Mouse (Mus musculus) neural tube, embryonic 12.5 days (tissue): ENCODE data around the gene Prps1. TPM values are rescaled to one million over a fixed set of nuclear protein-coding genes. Genes with fewer than 3 reads are reported as not detected.

Experiments
- ATAC-seq: fragments of 200-750 bp; cut with Nextera tagmentation; 2 replicates; pipeline ENCODE4 v1.8.0; 2017; ENCODE audit warnings: low read depth, mild to moderate bottlenecking, moderate TSS enrichment, moderate library complexity; ENCODE audit not compliant: low FRiP score
- H3K27ac ChIP-seq: fragments of 300-500 bp; sonication (generic); 2 replicates; pipeline ENCODE4 v1.5.1; 2016
- H3K27me3 ChIP-seq: fragments of 300-500 bp; sonication (generic); replicated peaks from 2 replicates; pipeline ENCODE4 v1.6.1; 2016; ENCODE audit warnings: mild to moderate bottlenecking
- H3K36me3 ChIP-seq: fragments of 300-500 bp; sonication (generic); 2 replicates; pipeline ENCODE4 v1.6.1; 2016; ENCODE audit warnings: mild to moderate bottlenecking
- H3K4me1 ChIP-seq: fragments of 300-500 bp; sonication (generic); 2 replicates; pipeline ENCODE4 v1.6.1; 2016
- H3K4me2 ChIP-seq: fragments of 300-500 bp; sonication (generic); replicated peaks from 2 replicates; pipeline ENCODE4 v1.6.1; 2016; ENCODE audit warnings: mild to moderate bottlenecking
- H3K4me3 ChIP-seq: fragments of 300-500 bp; sonication (generic); 2 replicates; pipeline ENCODE4 v1.5.1; 2016
- H3K9ac ChIP-seq: fragments of 300-500 bp; sonication (generic); 2 replicates; pipeline ENCODE4 v1.6.1; 2016; ENCODE audit warnings: mild to moderate bottlenecking
- H3K9me3 ChIP-seq: fragments of 300-500 bp; sonication (generic); 2 replicates; pipeline ENCODE4 v1.6.1; 2016; ENCODE audit warnings: mild to moderate bottlenecking
- WGBS: fragments of 180-500 bp; shearing (Covaris S2); methylation state at CpG from one replicate; pipeline ENCODE4 v1.1.7; 2016; 5-methylcytosine and 5-hydroxymethylcytosine counted together
- polyA plus RNA-seq: library from polyadenylated mRNA; unstranded; fragments of >200 nt; fragmentation: Nextera tagmentation; extraction: Ambion mirVana; gene quantifications from 2 replicates; pipeline ENCODE4 v1.2.1, GENCODE M21; 2016

Gene Prps1
- polyA plus RNA-seq, result 66.0 and 69.5 TPM in 2 replicates

DNA sequence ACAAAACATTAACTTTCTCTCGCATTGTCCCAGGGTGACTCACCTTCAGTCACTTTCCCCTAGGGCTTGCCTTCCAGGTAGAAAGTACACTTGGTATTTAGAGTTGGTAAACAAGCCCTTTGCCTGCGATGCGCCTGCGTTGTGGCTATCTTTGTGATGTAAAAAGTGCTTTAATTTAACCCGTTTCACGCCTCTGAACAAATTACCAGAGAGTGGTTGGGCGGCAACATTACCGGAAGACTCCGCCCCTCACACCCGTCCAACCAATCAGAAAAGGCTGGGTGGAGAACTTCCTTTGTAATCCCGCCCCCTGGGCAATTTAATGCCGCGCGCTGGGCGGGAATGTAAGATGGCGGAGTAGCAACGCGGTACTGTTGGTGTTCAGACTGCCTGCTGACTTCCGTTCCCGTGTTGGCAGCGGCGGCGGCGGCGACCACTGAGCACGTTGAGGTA lies at the start of gene Prps1:
TSS of gene Prps1 (plus strand) at position 335 of the 453 bp plus-strand sequence.
- H3K4me3 ChIP-seq, result peak within 1 kb of the TSS; percentile 53
- H3K9me3 ChIP-seq, result no peaks in the 10 kb centered on the region
- no peak within 1 kb of the TSS for H3K27ac ChIP-seq
- 18% methylated on average over 26 of the region's 26 CpGs for WGBS
- H3K36me3 ChIP-seq, result no peaks in the 10 kb centered on the region
- H3K4me1 ChIP-seq, result no peaks in the 10 kb centered on the region
- H3K9ac ChIP-seq, result peak within 1 kb of the TSS; percentile 56
- no peaks in the 10 kb centered on the region; the same call in 1 of the 2 replicates for H3K27me3 ChIP-seq
- peak within 1 kb of the TSS; percentile 60 for H3K4me2 ChIP-seq
- peak; percentile 95 for ATAC-seq

DNA sequence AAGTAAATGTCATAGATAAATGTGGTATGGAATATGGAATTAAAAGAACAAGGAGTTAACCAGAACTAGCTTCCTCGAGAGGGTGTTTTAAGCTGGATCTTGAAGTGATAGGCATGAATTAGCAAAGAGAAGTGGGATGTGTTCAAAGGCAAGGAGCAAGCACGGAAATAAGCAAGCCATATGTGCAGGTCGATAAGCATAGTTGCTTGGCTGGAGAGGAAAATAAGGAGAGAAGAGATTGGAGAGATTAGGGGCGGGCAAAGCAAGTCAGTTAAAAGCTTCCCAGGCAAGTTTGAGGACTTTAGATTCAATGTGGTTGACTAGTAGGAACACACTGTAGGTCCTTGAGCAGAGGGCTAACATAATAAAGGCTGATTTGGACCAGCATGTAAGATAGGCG lies 48.8 kb upstream of the Prps1 start:
- Histone ChIP-seq H3K9ac (no peak overlapping the region), H3K4me2 (no peak overlapping the region), H3K27me3 (no peaks in the 10 kb centered on the region), H3K4me3 (no peak overlapping the region), H3K36me3 (no peaks in the 10 kb centered on the region), H3K27ac (no peak overlapping the region), H3K9me3 (no peaks in the 10 kb centered on the region), H3K4me1 (no peaks in the 10 kb centered on the region)
- no peak for ATAC-seq
- WGBS, result 76% methylated on average over 5 of the region's 5 CpGs

DNA sequence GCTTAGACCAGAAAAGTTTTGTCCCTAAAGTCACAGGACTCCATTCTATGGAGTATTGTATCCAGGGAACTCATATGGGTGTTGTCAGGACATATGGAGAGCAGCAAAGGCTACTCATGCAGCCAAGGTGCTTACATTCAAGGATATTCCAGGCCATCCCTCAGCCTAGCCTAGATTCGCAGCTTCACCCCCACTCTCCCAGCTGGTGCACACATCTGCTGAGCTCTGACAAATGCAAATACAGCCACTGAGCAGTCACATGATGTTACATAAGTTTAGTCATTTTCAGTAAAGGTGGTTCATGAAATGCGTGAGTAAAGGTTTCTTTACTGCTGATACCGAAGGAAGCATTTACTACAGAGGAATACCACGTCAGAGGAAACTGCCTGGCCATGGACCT lies 37.9 kb upstream of the Prps1 start:
- Histone ChIP-seq H3K27me3 (no peaks in the 10 kb centered on the region), H3K4me1 (no peaks in the 10 kb centered on the region), H3K27ac (no peak overlapping the region), H3K4me2 (no peak overlapping the region), H3K9ac (no peak overlapping the region), H3K4me3 (no peak overlapping the region), H3K9me3 (no peaks in the 10 kb centered on the region), H3K36me3 (no peaks in the 10 kb centered on the region)
- 89% methylated on average over 4 of the region's 4 CpGs for WGBS
- no peak for ATAC-seq

DNA sequence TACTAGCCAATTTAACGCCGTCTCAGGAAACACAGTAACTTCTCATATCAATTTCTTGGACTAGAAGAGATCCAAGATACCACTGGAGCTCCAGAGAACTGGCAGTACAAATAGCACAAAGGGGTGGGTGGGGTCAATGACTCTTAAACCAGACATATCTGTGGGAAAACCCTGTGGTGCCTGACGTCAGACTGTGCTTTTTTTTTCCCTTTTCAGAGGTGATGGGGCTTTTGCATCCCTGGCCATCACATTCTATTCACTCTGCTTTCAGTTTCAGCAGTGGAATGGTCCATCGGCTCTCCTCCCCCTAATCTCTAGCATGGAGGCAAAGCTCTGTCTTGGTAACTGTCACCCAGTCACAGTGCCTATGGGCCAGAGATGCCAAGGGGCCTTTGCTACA lies 29.3 kb upstream of the Prps1 start:
- no peak for ATAC-seq
- no peak overlapping the region for H3K4me3 ChIP-seq
- no peaks in the 10 kb centered on the region for H3K36me3 ChIP-seq
- no peak overlapping the region for H3K4me2 ChIP-seq
- 70% methylated on average over 4 of the region's 4 CpGs for WGBS
- no peaks in the 10 kb centered on the region for H3K4me1 ChIP-seq
- H3K27me3 ChIP-seq, result peaks cover 5% of the 10 kb centered on the region; the same call in 1 of the 2 replicates
- no peak overlapping the region for H3K9ac ChIP-seq
- H3K9me3 ChIP-seq, result no peaks in the 10 kb centered on the region
- no peak overlapping the region for H3K27ac ChIP-seq

- Histone ChIP-seq H3K4me1 (no peaks in the 10 kb centered on the region), H3K27ac (no peak overlapping the region), H3K9ac (no peak overlapping the region), H3K36me3 (no peaks in the 10 kb centered on the region), H3K9me3 (no peaks in the 10 kb centered on the region), H3K4me2 (no peak overlapping the region), H3K4me3 (no peak overlapping the region), H3K27me3 (peaks cover 5% of the 10 kb centered on the region; the same call in 1 of the 2 replicates)
- WGBS, result 78% methylated on average over 8 of the region's 8 CpGs
- no peak for ATAC-seq
Measured at GRCm38 (mm10) chrX:140428252-140428651, 28.2 kb upstream of the Prps1 start.

DNA sequence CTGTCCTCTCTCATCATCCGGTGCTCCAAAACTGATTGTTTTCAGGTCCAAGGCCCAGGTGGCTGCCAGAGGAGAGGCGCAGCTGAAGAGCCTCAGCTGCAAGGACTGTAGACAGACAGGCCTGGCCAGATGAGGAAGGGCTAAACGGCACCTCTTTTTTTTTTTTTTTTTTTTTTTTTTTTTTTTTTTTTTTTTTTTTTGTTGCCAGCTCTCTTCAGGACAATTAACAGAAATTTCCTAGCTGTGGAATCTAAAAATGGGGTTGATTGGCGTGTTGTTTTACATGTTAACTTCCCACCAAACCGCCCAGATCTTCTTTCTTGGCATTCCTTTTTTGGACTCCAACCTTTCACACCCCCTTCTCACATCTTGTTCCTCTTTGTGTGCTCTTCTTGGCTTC lies 26.4 kb upstream of the Prps1 start:
- Histone ChIP-seq H3K4me1 (no peaks in the 10 kb centered on the region), H3K27ac (no peak overlapping the region), H3K27me3 (peaks cover 5% of the 10 kb centered on the region; the same call in 1 of the 2 replicates), H3K4me3 (no peak overlapping the region), H3K4me2 (no peak overlapping the region), H3K36me3 (no peaks in the 10 kb centered on the region), H3K9me3 (no peaks in the 10 kb centered on the region), H3K9ac (no peak overlapping the region)
- WGBS, result 88% methylated on average over 5 of the region's 5 CpGs
- no peak for ATAC-seq

- WGBS, result 87% methylated on average over 12 of the region's 12 CpGs
- Histone ChIP-seq H3K4me1 (no peaks in the 10 kb centered on the region), H3K4me2 (no peak overlapping the region)
Measured at GRCm38 (mm10) chrX:140430506-140430905, 25.9 kb upstream of the Prps1 start.

DNA sequence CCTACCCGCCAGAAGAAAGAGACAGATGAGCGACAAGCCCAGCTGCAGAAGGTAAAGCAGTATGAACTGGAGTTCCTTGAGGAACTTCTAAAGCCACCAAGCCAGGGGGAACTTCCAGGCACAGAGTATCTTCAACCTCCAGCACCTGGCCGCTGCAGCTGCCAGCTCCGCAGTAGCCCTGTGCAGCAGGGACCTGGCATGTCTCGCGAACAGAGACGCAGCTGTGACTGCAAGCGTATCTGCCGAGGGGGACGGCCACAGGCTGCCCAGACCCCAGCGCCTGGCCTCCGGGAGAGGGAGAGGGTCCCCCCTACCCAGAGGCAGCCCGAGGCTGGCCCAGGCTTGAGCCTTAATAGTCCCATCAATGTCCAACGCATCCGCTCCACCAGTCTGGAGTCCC lies 24.4 kb upstream of the Prps1 start:
- Histone ChIP-seq H3K9ac (no peak overlapping the region), H3K27ac (no peak overlapping the region), H3K4me1 (no peaks in the 10 kb centered on the region), H3K9me3 (no peaks in the 10 kb centered on the region), H3K36me3 (no peaks in the 10 kb centered on the region), H3K4me2 (no peak overlapping the region), H3K27me3 (peaks cover 5% of the 10 kb centered on the region; the same call in 1 of the 2 replicates), H3K4me3 (no peak overlapping the region)
- 86% methylated on average over 15 of the region's 15 CpGs for WGBS
- no peak for ATAC-seq

More at GRCm38 (mm10) chrX:140430506-140430905, 25.9 kb upstream of the Prps1 start:
- no peaks in the 10 kb centered on the region for H3K36me3 ChIP-seq
- ATAC-seq, result no peak
- H3K4me3 ChIP-seq, result no peak overlapping the region
- peaks cover 5% of the 10 kb centered on the region; the same call in 1 of the 2 replicates for H3K27me3 ChIP-seq
- H3K9me3 ChIP-seq, result no peaks in the 10 kb centered on the region
- H3K27ac ChIP-seq, result no peak overlapping the region
- no peak overlapping the region for H3K9ac ChIP-seq

DNA sequence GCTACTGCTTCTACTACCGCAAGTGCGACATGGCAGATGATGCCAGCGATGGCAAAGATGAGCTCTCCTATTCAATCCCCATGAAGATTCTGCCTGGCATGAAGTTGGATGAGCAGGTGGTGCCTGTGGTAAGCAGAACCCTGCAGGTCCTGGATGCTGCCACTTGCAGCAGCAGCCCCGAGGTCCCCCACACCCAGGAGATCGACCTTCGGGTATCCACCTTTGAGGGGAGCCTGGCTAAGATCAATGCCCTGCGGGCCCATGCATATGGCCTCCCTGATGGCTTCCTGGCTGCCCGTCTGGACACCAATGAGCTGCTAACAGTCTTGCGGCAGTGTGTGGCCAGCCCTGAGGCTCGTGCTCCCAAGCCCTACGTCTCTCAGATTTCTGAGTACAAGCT lies 23.6 kb upstream of the Prps1 start:
- Histone ChIP-seq H3K27ac (no peak overlapping the region), H3K4me3 (no peak overlapping the region), H3K9me3 (no peaks in the 10 kb centered on the region), H3K36me3 (no peaks in the 10 kb centered on the region), H3K27me3 (peaks cover 5% of the 10 kb centered on the region; the same call in 1 of the 2 replicates), H3K4me2 (no peak overlapping the region), H3K4me1 (no peaks in the 10 kb centered on the region), H3K9ac (no peak overlapping the region)
- ATAC-seq, result no peak
- 90% methylated on average over 11 of the region's 11 CpGs for WGBS

- H3K27ac ChIP-seq, result no peak overlapping the region
- no peak for ATAC-seq
- H3K4me3 ChIP-seq, result no peak overlapping the region
- no peaks in the 10 kb centered on the region for H3K36me3 ChIP-seq
- H3K4me1 ChIP-seq, result no peaks in the 10 kb centered on the region
- H3K9ac ChIP-seq, result no peak overlapping the region
- no peaks in the 10 kb centered on the region; the same call in 1 of the 2 replicates for H3K27me3 ChIP-seq
- H3K9me3 ChIP-seq, result no peaks in the 10 kb centered on the region
- H3K4me2 ChIP-seq, result no peak overlapping the region
Measured at GRCm38 (mm10) chrX:140437906-140438305, 18.5 kb upstream of the Prps1 start.

DNA sequence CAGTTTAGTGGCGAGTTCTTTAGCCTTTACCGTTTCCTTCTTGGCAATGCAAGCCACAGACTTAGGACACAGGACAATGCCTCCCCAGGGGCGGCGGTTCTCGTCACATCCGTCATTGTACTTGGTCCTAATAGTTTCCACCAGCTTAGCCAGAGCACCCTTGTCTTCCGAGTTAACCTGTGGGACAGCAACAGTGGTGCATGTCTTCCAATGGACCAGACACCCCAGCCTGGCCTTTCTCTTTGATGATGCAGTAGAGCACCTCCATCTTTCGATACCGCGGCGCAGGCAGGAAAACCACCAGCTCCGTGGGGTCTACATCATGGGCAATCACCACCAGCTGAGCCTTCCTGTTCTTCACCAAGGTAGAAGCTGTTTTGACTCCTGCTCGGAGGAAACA lies 10.9 kb upstream of the Prps1 start:
- no peak overlapping the region for H3K4me2 ChIP-seq
- H3K4me3 ChIP-seq, result no peak overlapping the region
- no peak overlapping the region for H3K27ac ChIP-seq
- H3K4me1 ChIP-seq, result no peaks in the 10 kb centered on the region
- no peak for ATAC-seq
- no peaks in the 10 kb centered on the region for H3K36me3 ChIP-seq
- H3K9ac ChIP-seq, result no peak overlapping the region
- WGBS, result 80% methylated on average over 13 of the region's 13 CpGs
- H3K27me3 ChIP-seq, result no peaks in the 10 kb centered on the region; the same call in 1 of the 2 replicates
- no peaks in the 10 kb centered on the region for H3K9me3 ChIP-seq

- H3K4me3 ChIP-seq, result no peak overlapping the region
- H3K4me2 ChIP-seq, result no peak overlapping the region
- H3K27ac ChIP-seq, result no peak overlapping the region
- H3K27me3 ChIP-seq, result no peaks in the 10 kb centered on the region; the same call in 1 of the 2 replicates
- no peak overlapping the region for H3K9ac ChIP-seq
- H3K4me1 ChIP-seq, result no peaks in the 10 kb centered on the region
- 79% methylated on average over 3 of the region's 3 CpGs for WGBS
- no peaks in the 10 kb centered on the region for H3K9me3 ChIP-seq
- no peak for ATAC-seq
- no peaks in the 10 kb centered on the region for H3K36me3 ChIP-seq
Measured at GRCm38 (mm10) chrX:140450071-140450470, 6.3 kb upstream of the Prps1 start.

GRCm38 (mm10) chrX:140456751-140457491 lies 508 bp downstream of the Prps1 start:
- H3K27me3 ChIP-seq, result no peaks in the 10 kb centered on the region; the same call in 1 of the 2 replicates
- no peaks in the 10 kb centered on the region for H3K4me1 ChIP-seq
- no peaks in the 10 kb centered on the region for H3K36me3 ChIP-seq
- peak overlapping the region; percentile 53 for H3K4me3 ChIP-seq
- WGBS, result 21% methylated on average over 39 of the region's 39 CpGs
- H3K9ac ChIP-seq, result peak overlapping the region; percentile 56
- peak overlapping the region; percentile 60 for H3K4me2 ChIP-seq
- H3K9me3 ChIP-seq, result no peaks in the 10 kb centered on the region
- peak; percentile 75 for ATAC-seq
- no peak overlapping the region for H3K27ac ChIP-seq
